Mouse (Mus musculus) brain, embryonic 14.5 days (tissue): ENCODE data around the gene Mbd4.

Experiments
- CTCF ChIP-seq: fragments of 200-500 bp; IDR thresholded peaks from 2 replicates; pipeline ENCODE4 v1.5.1; 2012; ENCODE audit warnings: inconsistent platforms, mild to moderate bottlenecking, moderate library complexity, borderline replicate concordance; ENCODE audit not compliant: insufficient read depth, insufficient read length; ENCODE audit errors: extremely low read depth
- POLR2A ChIP-seq: fragments of 200-500 bp; IDR thresholded peaks from 2 replicates; pipeline ENCODE4 v1.6.1; 2012; ENCODE audit warnings: mild to moderate bottlenecking, inconsistent platforms, borderline replicate concordance; ENCODE audit not compliant: poor library complexity, insufficient read depth, insufficient read length, severe bottlenecking; ENCODE audit errors: extremely low read depth

- TF ChIP-seq CTCF (no peak), POLR2A (no peak)
Observed at GRCm38 (mm10) chr6:115860027-115860556, 6.9 kb upstream of the Mbd4 start.
